Mouse (Mus musculus) CD4-positive naive resting alpha-beta T cell, adult 57 days (primary cell): Measurements from ENCODE around the gene Rell1. TPM values are rescaled to one million over a fixed set of nuclear protein-coding genes. Genes with fewer than 3 reads are reported as not detected.

Experiments used
- total RNA-seq: library from RNA; stranded (reverse); gene quantifications from one replicate; pipeline ENCODE4 v1.2.4, GENCODE M21; 2023

The Rell1 gene
- 21.6 TPM for total RNA-seq

GRCm38 (mm10) chr5:63968443-63969415 lies at the start of gene Rell1:
Gene Rell1 (minus strand): TSS chr5:63968897.

Other genes starting within 250 kb of the Rell1 start
- gene 0610040J01Rik, start 156.5 kb downstream of the Rell1 start, total RNA-seq: not detected
- gene Pgm2, start 124.1 kb upstream of the Rell1 start, total RNA-seq: 20.6 TPM
- gene Tbc1d1, start 187.4 kb upstream of the Rell1 start, total RNA-seq: 93.1 TPM